Mouse (Mus musculus) forebrain, postnatal 0 days (tissue): ENCODE measurements around the gene Gm14548. TPM values are rescaled to one million over a fixed set of nuclear protein-coding genes. Genes with fewer than 3 reads are reported as not detected.

Experiments
- polyA plus RNA-seq: library from polyadenylated mRNA; unstranded; fragments of >200 nt; fragmentation: Nextera tagmentation; extraction: Ambion mirVana; gene quantifications from 2 replicates; pipeline ENCODE4 v1.2.1, GENCODE M21; 2015
- total RNA-seq: library from RNA; depleted of rRNA; stranded (reverse); fragments of >200 nt; gene quantifications from 2 replicates; pipeline ENCODE4 v1.2.3, GENCODE M21; 2014; rRNA removed

The Gm14548 gene
- total and polyA plus RNA-seq, 2 experiments from 2014 or later: 0.08 to 0.24 TPM

Other genes starting within 250 kb of the Gm14548 start
- 5.2 and 6.6 TPM in 2 replicates for gene Leng1, start 232.3 kb downstream of the Gm14548 start, total RNA-seq
- gene Leng1, start 232.3 kb downstream of the Gm14548 start, polyA plus RNA-seq: 10.3 and 10.4 TPM in 2 replicates
- gene Tmc4, start 220.6 kb downstream of the Gm14548 start, total RNA-seq: 3.1 and 3.5 TPM in 2 replicates
- 0.93 and 2.0 TPM in 2 replicates for gene Tmc4, start 220.6 kb downstream of the Gm14548 start, polyA plus RNA-seq
- 291 and 292 TPM in 2 replicates for gene Tsen34, start 205.3 kb downstream of the Gm14548 start, total RNA-seq
- 259 and 282 TPM in 2 replicates for gene Tsen34, start 205.3 kb downstream of the Gm14548 start, polyA plus RNA-seq
- gene Mboat7, start 204.6 kb downstream of the Gm14548 start, total RNA-seq: 112 and 165 TPM in 2 replicates
- gene Mboat7, start 204.6 kb downstream of the Gm14548 start, polyA plus RNA-seq: 81.8 and 107 TPM in 2 replicates
- gene Rps9, start 194.1 kb downstream of the Gm14548 start, total RNA-seq: 1,013 and 1,830 TPM in 2 replicates
- 807 and 937 TPM in 2 replicates for gene Rps9, start 194.1 kb downstream of the Gm14548 start, polyA plus RNA-seq
- gene Pirb, start 177.7 kb downstream of the Gm14548 start, total RNA-seq: 0.48 and 0.54 TPM in 2 replicates
- 0.24 and 0.25 TPM in 2 replicates for gene Pirb, start 177.7 kb downstream of the Gm14548 start, polyA plus RNA-seq
- gene Gm15448, start 72.4 kb downstream of the Gm14548 start, total RNA-seq: not detected in 2 replicates
- gene Gm15448, start 72.4 kb downstream of the Gm14548 start, polyA plus RNA-seq: not detected in 2 replicates
- gene Pira2, start 53.1 kb downstream of the Gm14548 start, total RNA-seq: not detected in 2 replicates
- gene Pira2, start 53.1 kb downstream of the Gm14548 start, polyA plus RNA-seq: 0.09 TPM in 1 of 2 replicates, not detected in the other
- 0.43 TPM in 1 of 2 replicates, not detected in the other for gene Lilra6, start 17.4 kb upstream of the Gm14548 start, total RNA-seq
- not detected in 2 replicates for gene Lilra6, start 17.4 kb upstream of the Gm14548 start, polyA plus RNA-seq
- gene Lair1, start 165.1 kb upstream of the Gm14548 start, total RNA-seq: 2.0 and 3.2 TPM in 2 replicates
- gene Lair1, start 165.1 kb upstream of the Gm14548 start, polyA plus RNA-seq: 1.3 and 2.2 TPM in 2 replicates
- 180 and 204 TPM in 2 replicates for gene Ttyh1, start 221.3 kb upstream of the Gm14548 start, total RNA-seq
- 90.0 and 160 TPM in 2 replicates for gene Ttyh1, start 221.3 kb upstream of the Gm14548 start, polyA plus RNA-seq
- 124 and 174 TPM in 2 replicates for gene Leng8, start 238.9 kb upstream of the Gm14548 start, total RNA-seq
- gene Leng8, start 238.9 kb upstream of the Gm14548 start, polyA plus RNA-seq: 20.5 and 35.8 TPM in 2 replicates